Mouse (Mus musculus) cortical plate, adult 2 months (tissue): Measurements from ENCODE around the gene Rnf11.

Source experiments
- CTCF ChIP-seq: fragments of 200-500 bp; IDR thresholded peaks from 2 replicates; pipeline ENCODE4 v1.5.1; 2011; ENCODE audit warnings: mild to moderate bottlenecking, control low read depth, low read length; ENCODE audit not compliant: insufficient read depth; ENCODE audit errors: extremely low read depth
- POLR2A ChIP-seq: fragments of 200-500 bp; IDR thresholded peaks from 2 replicates; pipeline ENCODE4 v1.6.1; 2011; ENCODE audit warnings: mild to moderate bottlenecking, low read length, control low read depth; ENCODE audit not compliant: insufficient read depth; ENCODE audit errors: extremely low read depth

DNA sequence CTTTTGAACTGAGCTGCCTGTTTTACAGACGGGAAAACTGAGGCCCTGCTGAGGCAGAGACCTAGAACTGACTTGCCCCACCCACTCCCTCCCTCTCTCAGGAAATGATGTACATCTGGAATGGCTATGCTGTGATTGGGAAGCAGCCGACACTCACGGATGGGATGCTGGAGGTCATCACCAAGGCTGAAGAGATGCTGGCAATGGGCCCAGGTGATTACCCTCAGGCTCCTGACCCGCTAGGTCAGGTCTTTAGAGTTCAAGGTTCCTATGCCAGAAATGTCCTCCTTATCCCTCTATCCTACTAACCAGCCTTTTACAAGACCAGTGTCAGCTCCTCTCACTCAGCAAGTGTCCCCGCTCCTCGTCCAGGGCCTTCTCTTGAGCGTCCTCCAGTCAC, 42.4 kb downstream of the Rnf11 start:
- TF ChIP-seq POLR2A (no peak), CTCF (no peak)
